Mouse (Mus musculus): ENCODE data around the gene Pcsk1n. TPM values are rescaled to one million over a fixed set of nuclear protein-coding genes. Genes with fewer than 3 reads are reported as not detected.

Gene Pcsk1n
- total RNA-seq, 1 experiment = 10.5 TPM

DNA sequence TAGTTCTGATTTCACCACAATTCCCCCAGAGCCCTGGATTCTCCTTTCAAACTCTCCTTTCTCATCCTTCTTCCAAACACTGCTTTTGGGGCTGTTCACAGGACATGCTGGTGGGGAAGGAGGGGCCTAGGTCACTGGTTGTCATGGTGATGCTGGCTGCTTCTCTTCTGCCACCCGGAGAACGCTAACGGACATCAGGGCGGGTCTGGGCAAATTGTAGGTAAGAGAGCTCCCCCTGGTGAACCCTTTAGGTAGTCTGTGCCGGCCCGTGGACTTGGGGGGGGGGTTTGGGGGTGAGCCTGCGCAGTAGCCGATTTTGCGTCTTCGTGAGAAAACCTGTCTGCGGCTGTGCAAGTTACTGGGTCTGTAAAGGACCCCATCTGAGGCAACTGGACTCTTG, 39.8 kb upstream of the Pcsk1n start:
- peak overlapping the region; percentile 1 to 88; a peak in 3 of 4 replicates for H3K4me3 ChIP-seq (ENCODE audit: insufficient read depth in 1 of 2, low read depth in 1 of 2, low read length in 2 of 2, poor library complexity in 1 of 2, severe bottlenecking in 1 of 2)

DNA sequence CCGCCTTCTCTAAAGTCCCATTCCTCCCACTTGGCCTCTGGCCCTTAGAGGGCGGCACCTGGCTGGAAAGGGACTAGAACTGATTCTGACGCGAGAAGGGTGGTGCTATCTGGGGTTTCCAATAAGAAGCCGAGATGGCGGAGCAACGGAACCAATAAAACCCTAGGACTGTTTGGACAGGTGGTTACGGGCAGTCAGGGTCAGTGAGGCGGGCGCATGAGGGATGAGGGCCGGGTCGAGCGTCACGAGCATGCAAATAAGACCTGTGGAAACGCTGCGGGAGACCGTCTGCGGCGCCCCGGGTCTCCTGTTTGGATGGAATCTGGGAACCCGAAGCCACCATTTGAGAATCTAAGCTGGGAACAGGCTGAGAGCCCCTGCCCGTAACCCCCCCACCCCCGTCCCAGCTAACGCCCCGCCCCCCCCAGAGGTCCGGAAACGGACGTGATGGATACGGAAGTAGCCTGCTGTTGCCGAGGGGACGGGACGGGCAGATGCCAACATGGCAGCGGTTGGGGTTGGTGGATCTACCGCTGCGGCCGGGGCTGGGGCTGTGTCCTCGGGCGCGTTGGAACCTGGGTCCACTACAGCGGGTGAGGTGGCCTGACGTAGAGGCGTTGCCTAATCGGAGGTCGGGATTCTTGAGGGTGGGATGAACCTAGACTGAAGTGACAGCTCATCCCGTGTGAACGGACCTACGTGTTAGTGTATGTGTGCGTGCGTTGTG, 35.6 kb upstream of the Pcsk1n start, which contains the start of gene Slc35a2:
TSS of gene Slc35a2 (plus strand) at position 188 of the 727 bp plus-strand sequence.
- Histone ChIP-seq H3K36me3 (ENCODE audit: control insufficient read depth, insufficient read depth, low read length, poor library complexity, severe bottlenecking) (peaks cover 6% of the 10 kb centered on the region; the same call in 1 of the 2 replicates), H3K4me1 (ENCODE audit: control insufficient read depth in 2 of 2, insufficient read depth in 2 of 2, low read length in 2 of 2, poor library complexity in 1 of 2) (peaks cover 0 to 5% of the 10 kb centered on the region in 2 experiments; a peak in 2 of 4 replicates), H3K9ac (ENCODE audit: insufficient read depth, low read depth, low read length, poor library complexity, severe bottlenecking) (peak within 1 kb of the TSS; percentile 70), H3K4me3 (ENCODE audit: insufficient read depth in 1 of 2, low read depth in 1 of 2, low read length in 2 of 2, poor library complexity in 1 of 2, severe bottlenecking in 1 of 2) (peak within 1 kb of the TSS; percentile 69 to 78), H3K27ac (ENCODE audit: insufficient read depth, low read depth, low read length, poor library complexity, severe bottlenecking) (peak within 1 kb of the TSS; percentile 85), H3K9me3 (ENCODE audit: control insufficient read depth, insufficient read depth, low read depth, low read length) (no peaks in the 10 kb centered on the region)
- in situ Hi-C loops (cut with MboI; ENCODE audit: low sequenced_read_pairs in 2 of 2, unreplicated experiment in 2 of 2) = no loop called here
- no peak for DNase-seq (ENCODE audit: low read depth, low spot score)
- TF ChIP-seq ZNF384 (IDR thresholded peaks at IDR 0.05; ENCODE audit: low read depth, low read length) (no peak), HCFC1 (IDR thresholded peaks at IDR 0.05; ENCODE audit: borderline replicate concordance, insufficient read depth, low read length) (no peak)

More for the DNA sequence above, 39.8 kb upstream of the Pcsk1n start:
- TF ChIP-seq ZNF384 (IDR thresholded peaks at IDR 0.05; ENCODE audit: low read depth, low read length) (no peak), CHD2 (IDR thresholded peaks at IDR 0.05; ENCODE audit: low read depth, low read length) (no peak), MAFK (IDR thresholded peaks at IDR 0.05; ENCODE audit: insufficient read depth, low read depth, low read length) (no peak), ZC3H11A (IDR thresholded peaks at IDR 0.05; ENCODE audit: borderline replicate concordance, low read depth, low read length) (no peak), HCFC1 (IDR thresholded peaks at IDR 0.05; ENCODE audit: borderline replicate concordance, insufficient read depth, low read length) (no peak)
- Histone ChIP-seq H3K27ac (ENCODE audit: insufficient read depth, low read depth, low read length, poor library complexity, severe bottlenecking) (no peak overlapping the region), H3K36me3 (ENCODE audit: control insufficient read depth, insufficient read depth, low read length, poor library complexity, severe bottlenecking) (peaks cover 7% of the 10 kb centered on the region), H3K9me3 (ENCODE audit: control insufficient read depth, insufficient read depth, low read depth, low read length) (no peaks in the 10 kb centered on the region), H3K9ac (ENCODE audit: insufficient read depth, low read depth, low read length, poor library complexity, severe bottlenecking) (no peak overlapping the region), H3K4me1 (ENCODE audit: control insufficient read depth in 2 of 2, insufficient read depth in 2 of 2, low read length in 2 of 2, poor library complexity in 1 of 2) (peaks cover 0 to 5% of the 10 kb centered on the region in 2 experiments; a peak in 2 of 4 replicates)
- DNase-seq (ENCODE audit: low read depth, low spot score) = no peak
- in situ Hi-C loops (cut with MboI; ENCODE audit: low sequenced_read_pairs in 2 of 2, unreplicated experiment in 2 of 2) = no loop called here

DNA sequence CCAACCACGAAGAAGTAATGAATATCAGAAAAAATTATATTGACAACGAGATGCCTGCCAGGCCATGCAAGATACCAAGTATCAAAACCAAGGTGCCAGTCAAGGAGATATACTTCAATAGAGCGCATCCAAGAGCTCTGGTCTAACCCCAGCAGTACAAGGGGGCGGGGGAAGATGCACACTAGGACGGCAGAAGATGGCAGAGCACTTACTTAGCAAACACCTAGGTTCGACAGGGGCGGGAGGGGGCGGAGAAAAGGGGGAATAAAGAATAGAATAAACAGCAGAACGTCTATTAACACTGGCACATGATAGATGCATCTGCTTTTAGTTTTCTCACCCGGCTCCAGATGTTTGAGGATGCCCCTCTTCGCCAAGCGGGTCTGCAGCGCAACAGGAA, 21.4 kb upstream of the Pcsk1n start:
- no peak for TF ChIP-seq MAFK (IDR thresholded peaks at IDR 0.05; ENCODE audit: insufficient read depth, low read depth, low read length)
- no peak for TF ChIP-seq ZNF384 (IDR thresholded peaks at IDR 0.05; ENCODE audit: low read depth, low read length)
- TF ChIP-seq CHD2 (IDR thresholded peaks at IDR 0.05; ENCODE audit: low read depth, low read length) = no peak
- TF ChIP-seq ZC3H11A (IDR thresholded peaks at IDR 0.05; ENCODE audit: borderline replicate concordance, low read depth, low read length) = no peak
- TF ChIP-seq HCFC1 (IDR thresholded peaks at IDR 0.05; ENCODE audit: borderline replicate concordance, insufficient read depth, low read length) = no peak
- H3K4me1 ChIP-seq (ENCODE audit: control insufficient read depth in 2 of 2, insufficient read depth in 2 of 2, low read length in 2 of 2, poor library complexity in 1 of 2) = no peaks in the 10 kb centered on the region
- peak overlapping the region; percentile 68 to 85 for H3K4me3 ChIP-seq (ENCODE audit: insufficient read depth in 1 of 2, low read depth in 1 of 2, low read length in 2 of 2, poor library complexity in 1 of 2, severe bottlenecking in 1 of 2)
- in situ Hi-C loops (cut with MboI; ENCODE audit: low sequenced_read_pairs in 2 of 2, unreplicated experiment in 2 of 2) = no loop called here
- H3K36me3 ChIP-seq (ENCODE audit: control insufficient read depth, insufficient read depth, low read length, poor library complexity, severe bottlenecking) = peaks cover 12% of the 10 kb centered on the region
- no peaks in the 10 kb centered on the region for H3K9me3 ChIP-seq (ENCODE audit: control insufficient read depth, insufficient read depth, low read depth, low read length)
- DNase-seq (ENCODE audit: low read depth, low spot score) = no peak
- no peak overlapping the region for H3K27ac ChIP-seq (ENCODE audit: insufficient read depth, low read depth, low read length, poor library complexity, severe bottlenecking)
- peak overlapping the region; percentile 28; the same call in 1 of the 2 replicates for H3K9ac ChIP-seq (ENCODE audit: insufficient read depth, low read depth, low read length, poor library complexity, severe bottlenecking)

DNA sequence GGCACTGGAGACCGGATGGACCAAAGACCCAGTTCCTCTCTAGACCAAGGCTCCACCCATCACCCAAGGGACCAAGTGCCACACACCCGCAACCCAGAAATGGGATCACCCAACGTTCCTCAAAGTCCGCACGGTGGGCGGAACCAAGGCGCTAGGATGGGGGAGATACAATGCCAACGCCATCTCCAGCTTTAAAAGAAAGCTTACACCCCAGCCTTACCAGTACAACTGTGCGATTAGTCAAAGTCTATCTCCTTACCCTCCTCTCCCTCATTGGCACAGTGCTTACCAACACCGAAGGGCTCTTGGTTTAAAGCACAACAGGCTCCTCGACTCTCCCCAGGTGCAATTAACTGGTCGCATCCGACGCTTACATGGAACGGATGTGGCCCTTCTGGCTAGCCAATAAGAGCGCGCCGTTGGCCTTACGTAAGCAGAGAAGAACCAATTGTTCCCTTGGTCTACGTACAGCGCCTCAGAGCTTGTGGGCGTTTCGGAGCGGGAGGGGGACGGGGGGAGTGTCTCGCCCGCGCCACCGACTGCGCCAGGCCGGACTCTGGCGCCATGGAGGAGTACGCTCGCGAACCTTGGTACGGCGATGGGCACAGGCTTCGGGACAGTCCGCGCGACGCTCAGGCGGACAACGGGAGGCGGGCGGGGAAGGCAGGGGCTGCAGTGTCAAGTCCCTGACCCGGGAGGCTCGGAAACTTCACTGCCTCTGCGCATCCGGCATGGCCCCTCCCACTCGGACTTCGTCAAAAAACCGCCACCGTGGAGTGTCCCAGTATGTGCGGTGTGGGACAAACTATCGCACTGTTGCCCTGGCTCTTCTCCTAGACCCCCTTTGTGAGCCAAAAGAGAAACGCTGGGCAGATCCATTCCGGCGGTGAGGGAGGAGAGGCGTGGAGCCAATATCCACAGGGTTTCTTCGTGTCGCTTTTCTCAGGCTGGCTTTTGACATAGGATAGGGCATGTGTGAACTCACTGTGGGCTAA, 20.4 kb upstream of the Pcsk1n start, which contains the start of the genes Pqbp1 and Timm17b:
TSS of gene Pqbp1 (minus strand) at position 390 of the 995 bp plus-strand sequence.
TSS of gene Timm17b (plus strand) at position 478 of the 995 bp plus-strand sequence.
- H3K4me3 ChIP-seq (ENCODE audit: insufficient read depth in 1 of 2, low read depth in 1 of 2, low read length in 2 of 2, poor library complexity in 1 of 2, severe bottlenecking in 1 of 2) = peak within 1 kb of the TSS; percentile 85 to 93
- peak within 1 kb of the TSS; percentile 85 for H3K9ac ChIP-seq (ENCODE audit: insufficient read depth, low read depth, low read length, poor library complexity, severe bottlenecking)
- TF ChIP-seq CHD2 (IDR thresholded peaks at IDR 0.05; ENCODE audit: low read depth, low read length) = no peak
- no peak for TF ChIP-seq ZC3H11A (IDR thresholded peaks at IDR 0.05; ENCODE audit: borderline replicate concordance, low read depth, low read length)
- TF ChIP-seq MAFK (IDR thresholded peaks at IDR 0.05; ENCODE audit: insufficient read depth, low read depth, low read length) = no peak
- TF ChIP-seq HCFC1 (IDR thresholded peaks at IDR 0.05; ENCODE audit: borderline replicate concordance, insufficient read depth, low read length) = no peak
- no peak for TF ChIP-seq ZNF384 (IDR thresholded peaks at IDR 0.05; ENCODE audit: low read depth, low read length)
- H3K27ac ChIP-seq (ENCODE audit: insufficient read depth, low read depth, low read length, poor library complexity, severe bottlenecking) = peak within 1 kb of the TSS; percentile 74
- H3K9me3 ChIP-seq (ENCODE audit: control insufficient read depth, insufficient read depth, low read depth, low read length) = no peaks in the 10 kb centered on the region
- no peaks in the 10 kb centered on the region for H3K4me1 ChIP-seq (ENCODE audit: control insufficient read depth in 2 of 2, insufficient read depth in 2 of 2, low read length in 2 of 2, poor library complexity in 1 of 2)
- H3K36me3 ChIP-seq (ENCODE audit: control insufficient read depth, insufficient read depth, low read length, poor library complexity, severe bottlenecking) = peaks cover 12% of the 10 kb centered on the region
- in situ Hi-C loops (cut with MboI; ENCODE audit: low sequenced_read_pairs in 2 of 2, unreplicated experiment in 2 of 2) = no loop called here
- no peak for DNase-seq (ENCODE audit: low read depth, low spot score)
